Mouse (Mus musculus) ES-Bruce4 (cell line): ENCODE results near the gene Hspb2.

ENCODE experiments used
- CTCF ChIP-seq: IDR thresholded peaks from one replicate; pipeline ENCODE4 v1.8.1; 2011; ENCODE audit warnings: low read depth, low read length
- EP300 ChIP-seq: IDR thresholded peaks from 2 replicates; pipeline ENCODE4 v1.6.1; 2011; ENCODE audit warnings: low read depth, low read length; ENCODE audit not compliant: insufficient read depth
- POLR2A ChIP-seq: IDR thresholded peaks from one replicate; pipeline ENCODE4 v1.8.1; 2011; ENCODE audit warnings: low read length; ENCODE audit not compliant: insufficient read depth

DNA sequence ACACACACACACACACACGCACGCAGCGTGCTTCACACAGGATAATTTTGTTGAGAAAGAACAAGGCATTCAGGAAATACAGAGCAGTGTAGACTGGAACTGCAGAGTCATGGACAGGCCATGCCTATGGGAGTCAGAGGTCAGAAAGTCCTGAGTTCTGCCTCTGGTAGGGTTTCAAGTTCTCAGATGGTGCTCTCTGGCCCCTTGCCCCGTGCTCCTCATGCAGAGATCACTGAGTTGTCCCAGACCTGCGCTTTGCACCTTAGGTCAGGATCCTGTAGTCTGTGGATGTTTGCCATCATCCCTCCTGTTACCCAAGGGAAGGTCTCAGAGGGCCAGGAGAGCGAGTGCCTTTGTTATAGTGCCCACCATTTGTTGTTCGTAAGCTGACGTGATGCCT is 44.6 kb upstream of the Hspb2 start:
- no peak for TF ChIP-seq EP300
- TF ChIP-seq POLR2A: no peak
- TF ChIP-seq CTCF: no peak
